Mouse (Mus musculus) liver, embryonic 15.5 days (tissue): Measurements from ENCODE around the gene Ipmk. TPM values are rescaled to one million over a fixed set of nuclear protein-coding genes. Genes with fewer than 3 reads are reported as not detected.

ENCODE experiments used
- ATAC-seq: fragments of 200-750 bp; cut with Nextera tagmentation; 2 replicates; pipeline ENCODE4 v1.8.0; 2017; ENCODE audit warnings: moderate number of reproducible peaks, mild to moderate bottlenecking, moderate library complexity; ENCODE audit not compliant: insufficient read depth
- H3K27ac ChIP-seq: fragments of 300-500 bp; sonication (generic); replicated peaks from 2 replicates; pipeline ENCODE4 v1.5.1; 2015; ENCODE audit warnings: mild to moderate bottlenecking, inconsistent platforms
- H3K27me3 ChIP-seq: fragments of 300-500 bp; sonication (generic); 2 replicates; pipeline ENCODE4 v1.6.1; 2015; ENCODE audit warnings: mild to moderate bottlenecking, inconsistent platforms
- H3K36me3 ChIP-seq: fragments of 300-500 bp; sonication (generic); replicated peaks from 2 replicates; pipeline ENCODE4 v1.6.1; 2015; ENCODE audit warnings: moderate library complexity, mild to moderate bottlenecking, inconsistent platforms
- H3K4me1 ChIP-seq: fragments of 300-500 bp; sonication (generic); replicated peaks from 2 replicates; pipeline ENCODE4 v1.6.1; 2015; ENCODE audit warnings: inconsistent platforms
- H3K4me2 ChIP-seq: fragments of 300-500 bp; sonication (generic); 2 replicates; pipeline ENCODE4 v1.6.1; 2015; ENCODE audit warnings: moderate library complexity, mild to moderate bottlenecking, inconsistent platforms
- H3K4me3 ChIP-seq: fragments of 300-500 bp; sonication (generic); replicated peaks from 2 replicates; pipeline ENCODE4 v1.5.1; 2015; ENCODE audit warnings: mild to moderate bottlenecking, inconsistent platforms
- H3K9ac ChIP-seq: fragments of 300-500 bp; sonication (generic); 2 replicates; pipeline ENCODE4 v1.6.1; 2015; ENCODE audit warnings: moderate library complexity, mild to moderate bottlenecking, inconsistent platforms
- H3K9me3 ChIP-seq: fragments of 300-500 bp; sonication (generic); replicated peaks from 2 replicates; pipeline ENCODE4 v1.6.1; 2016; ENCODE audit warnings: inconsistent platforms
- WGBS: fragments of 180-500 bp; shearing (Covaris S2); methylation state at CpG from one replicate; pipeline ENCODE4 v1.1.7; 2015; ENCODE audit warnings: mixed read lengths; ENCODE audit not compliant: insufficient replicate concordance; 5-methylcytosine and 5-hydroxymethylcytosine counted together
- polyA plus RNA-seq: library from polyadenylated mRNA; unstranded; fragments of >200 nt; fragmentation: Nextera tagmentation; extraction: Ambion mirVana; gene quantifications from 2 replicates; pipeline ENCODE4 v1.2.1, GENCODE M21; 2015

The Ipmk gene
- polyA plus RNA-seq, 1 experiment from 2014 or later, result 8.3 TPM

GRCm38 (mm10) chr10:71326789-71327188 is 20.8 kb upstream of the Ipmk start:
- Histone ChIP-seq H3K27me3 (no peaks in the 10 kb centered on the region), H3K27ac (no peak overlapping the region), H3K4me2 (no peak overlapping the region), H3K4me1 (no peaks in the 10 kb centered on the region), H3K4me3 (no peak overlapping the region), H3K9ac (no peak overlapping the region), H3K36me3 (peaks cover 25% of the 10 kb centered on the region), H3K9me3 (no peaks in the 10 kb centered on the region)
- no peak for ATAC-seq
- WGBS, result 10% methylated on average over 7 of the region's 7 CpGs

GRCm38 (mm10) chr10:71327386-71327785 is 20.2 kb upstream of the Ipmk start:
- H3K9ac ChIP-seq, result no peak overlapping the region
- H3K4me2 ChIP-seq, result no peak overlapping the region
- peaks cover 29% of the 10 kb centered on the region for H3K36me3 ChIP-seq
- H3K27ac ChIP-seq, result no peak overlapping the region
- no peaks in the 10 kb centered on the region for H3K9me3 ChIP-seq
- no peaks in the 10 kb centered on the region for H3K4me1 ChIP-seq
- no peak overlapping the region for H3K4me3 ChIP-seq
- WGBS, result 84% methylated on average over 10 of the region's 10 CpGs
- no peaks in the 10 kb centered on the region for H3K27me3 ChIP-seq
- no peak for ATAC-seq

- no peaks in the 10 kb centered on the region for H3K27me3 ChIP-seq
- H3K27ac ChIP-seq, result no peak overlapping the region
- H3K36me3 ChIP-seq, result peaks cover 39% of the 10 kb centered on the region
- no peak for ATAC-seq
- no peaks in the 10 kb centered on the region for H3K9me3 ChIP-seq
- H3K4me1 ChIP-seq, result no peaks in the 10 kb centered on the region
- no peak overlapping the region for H3K4me3 ChIP-seq
- WGBS, result 67% methylated on average over 6 of the region's 6 CpGs
- H3K9ac ChIP-seq, result no peak overlapping the region
- H3K4me2 ChIP-seq, result no peak overlapping the region
These were observed 19.2 kb upstream of the Ipmk start for GRCm38 (mm10) chr10:71328382-71328781.

DNA sequence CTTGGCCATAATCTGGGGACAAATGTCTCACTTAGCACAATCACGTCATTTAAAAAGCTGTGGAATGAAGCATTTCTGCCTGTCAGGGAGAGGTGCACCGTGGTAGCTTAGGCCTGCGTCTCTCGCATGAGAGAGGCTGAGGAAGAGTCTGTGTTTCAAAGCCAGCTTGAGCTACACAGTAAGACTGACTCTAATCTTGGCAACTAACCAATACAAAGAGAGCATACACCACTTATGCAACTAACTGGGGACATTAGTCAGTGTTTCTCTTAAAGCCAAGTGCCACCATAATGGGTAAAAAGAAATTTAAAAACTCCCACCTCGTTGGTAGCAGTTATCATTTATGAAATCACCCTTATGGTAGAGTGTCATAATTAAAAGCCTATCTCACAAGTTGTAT is 18.7 kb upstream of the Ipmk start:
- H3K4me3 ChIP-seq, result no peak overlapping the region
- ATAC-seq, result no peak
- no peak overlapping the region for H3K9ac ChIP-seq
- H3K27me3 ChIP-seq, result no peaks in the 10 kb centered on the region
- H3K4me2 ChIP-seq, result no peak overlapping the region
- no peak overlapping the region for H3K27ac ChIP-seq
- H3K4me1 ChIP-seq, result no peaks in the 10 kb centered on the region
- no peaks in the 10 kb centered on the region for H3K9me3 ChIP-seq
- H3K36me3 ChIP-seq, result peaks cover 44% of the 10 kb centered on the region
- WGBS, result 75% methylated on average over 5 of the region's 5 CpGs

DNA sequence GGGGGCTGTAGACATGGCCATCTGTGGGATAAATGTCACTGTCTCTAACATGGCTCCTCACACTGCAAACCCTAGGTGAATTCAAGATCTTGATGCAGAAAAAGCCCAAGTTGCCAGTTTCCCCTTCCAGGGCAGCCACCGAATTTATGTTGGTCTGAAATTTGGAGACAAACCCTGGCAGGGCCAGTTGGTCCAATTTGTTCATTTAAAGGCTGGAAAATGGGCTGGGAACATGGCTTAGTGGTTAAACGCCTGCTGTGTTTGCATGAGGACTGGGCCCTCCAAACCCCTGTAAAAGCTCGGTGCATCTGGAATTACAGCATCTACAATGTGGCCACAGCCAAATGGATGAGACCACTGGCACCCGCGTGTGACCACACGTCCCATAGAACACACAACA is 18.3 kb upstream of the Ipmk start:
- H3K27ac ChIP-seq, result no peak overlapping the region
- H3K4me2 ChIP-seq, result no peak overlapping the region
- no peak overlapping the region for H3K9ac ChIP-seq
- H3K9me3 ChIP-seq, result no peaks in the 10 kb centered on the region
- H3K4me3 ChIP-seq, result no peak overlapping the region
- no peaks in the 10 kb centered on the region for H3K4me1 ChIP-seq
- H3K27me3 ChIP-seq, result no peaks in the 10 kb centered on the region
- H3K36me3 ChIP-seq, result peaks cover 49% of the 10 kb centered on the region
- 81% methylated on average over 6 of the region's 6 CpGs for WGBS
- no peak for ATAC-seq

DNA sequence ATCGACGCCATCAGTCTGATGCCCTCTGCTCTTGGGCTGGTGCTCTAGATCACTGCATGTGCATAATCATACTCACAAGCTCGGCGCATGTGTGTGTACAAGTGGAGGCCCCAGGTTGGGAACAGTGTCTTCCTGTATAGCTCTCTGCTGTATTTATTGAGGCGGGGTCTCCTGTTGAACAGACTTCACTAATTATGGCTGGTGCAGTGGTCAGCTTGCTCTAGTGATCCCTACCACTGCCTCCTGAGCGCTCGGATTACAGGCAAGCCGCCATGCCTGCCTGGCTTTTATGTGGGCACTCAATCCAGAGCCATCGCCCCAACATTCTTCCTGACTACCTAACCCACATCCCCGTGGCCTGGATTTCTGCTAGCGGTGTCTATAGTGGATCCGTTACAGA is 17.5 kb upstream of the Ipmk start:
- no peak overlapping the region for H3K9ac ChIP-seq
- no peak overlapping the region for H3K4me2 ChIP-seq
- H3K36me3 ChIP-seq, result peaks cover 55% of the 10 kb centered on the region
- H3K4me1 ChIP-seq, result no peaks in the 10 kb centered on the region
- no peaks in the 10 kb centered on the region for H3K27me3 ChIP-seq
- H3K4me3 ChIP-seq, result no peak overlapping the region
- ATAC-seq, result no peak
- WGBS, result 88% methylated on average over 12 of the region's 12 CpGs
- H3K27ac ChIP-seq, result no peak overlapping the region
- no peaks in the 10 kb centered on the region for H3K9me3 ChIP-seq

GRCm38 (mm10) chr10:71331908-71332307 is 15.7 kb upstream of the Ipmk start:
- Histone ChIP-seq H3K27me3 (no peaks in the 10 kb centered on the region), H3K4me2 (no peak overlapping the region), H3K36me3 (peaks cover 68% of the 10 kb centered on the region), H3K27ac (no peak overlapping the region), H3K9me3 (no peaks in the 10 kb centered on the region), H3K4me1 (no peaks in the 10 kb centered on the region), H3K9ac (no peak overlapping the region), H3K4me3 (no peak overlapping the region)
- 88% methylated on average over 7 of the region's 7 CpGs for WGBS
- ATAC-seq, result no peak

DNA sequence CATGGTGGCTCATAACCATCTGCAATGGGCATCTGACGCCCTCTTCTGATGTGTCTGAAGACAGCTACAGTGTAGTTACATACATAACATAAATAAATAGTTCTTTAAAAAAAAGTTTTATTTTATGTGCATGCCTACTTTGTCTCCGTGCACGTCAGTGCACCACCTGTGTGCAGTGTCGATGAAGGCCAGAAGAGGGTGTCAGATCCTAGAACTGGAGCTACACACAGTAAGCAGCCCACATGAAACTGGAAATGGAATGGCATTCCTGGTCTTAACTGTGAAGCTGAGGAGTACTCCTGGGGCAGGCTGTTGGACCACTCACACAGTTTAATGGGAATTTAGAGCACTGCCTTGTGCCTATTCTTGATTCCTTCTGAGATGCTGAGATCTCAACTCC is 15.2 kb upstream of the Ipmk start:
- H3K4me3 ChIP-seq, result no peak overlapping the region
- H3K9ac ChIP-seq, result no peak overlapping the region
- whole genome bisulfite sequencing, result 85% methylated on average over 4 of the region's 4 CpGs
- no peak overlapping the region for H3K27ac ChIP-seq
- H3K36me3 ChIP-seq, result peaks cover 68% of the 10 kb centered on the region
- H3K9me3 ChIP-seq, result no peaks in the 10 kb centered on the region
- no peaks in the 10 kb centered on the region for H3K27me3 ChIP-seq
- no peaks in the 10 kb centered on the region for H3K4me1 ChIP-seq
- ATAC-seq, result no peak
- no peak overlapping the region for H3K4me2 ChIP-seq

GRCm38 (mm10) chr10:71332859-71333258 is 14.7 kb upstream of the Ipmk start:
- Histone ChIP-seq H3K4me2 (no peak overlapping the region), H3K4me3 (no peak overlapping the region), H3K27ac (no peak overlapping the region), H3K36me3 (peaks cover 68% of the 10 kb centered on the region), H3K9ac (no peak overlapping the region), H3K9me3 (no peaks in the 10 kb centered on the region), H3K27me3 (no peaks in the 10 kb centered on the region), H3K4me1 (no peaks in the 10 kb centered on the region)
- WGBS, result 83% methylated on average over 9 of the region's 9 CpGs
- ATAC-seq, result no peak

GRCm38 (mm10) chr10:71337733-71338132 is 9.8 kb upstream of the Ipmk start:
- no peak overlapping the region for H3K9ac ChIP-seq
- H3K27ac ChIP-seq, result peak overlapping the region; percentile 60
- no peaks in the 10 kb centered on the region for H3K9me3 ChIP-seq
- no peaks in the 10 kb centered on the region for H3K27me3 ChIP-seq
- no peak overlapping the region for H3K4me3 ChIP-seq
- ATAC-seq, result no peak
- peaks cover 40% of the 10 kb centered on the region for H3K4me1 ChIP-seq
- 76% methylated on average over 2 of the region's 2 CpGs for WGBS
- H3K4me2 ChIP-seq, result peak overlapping the region; percentile 13; the same call in 1 of the 2 replicates
- peaks cover 35% of the 10 kb centered on the region for H3K36me3 ChIP-seq

DNA sequence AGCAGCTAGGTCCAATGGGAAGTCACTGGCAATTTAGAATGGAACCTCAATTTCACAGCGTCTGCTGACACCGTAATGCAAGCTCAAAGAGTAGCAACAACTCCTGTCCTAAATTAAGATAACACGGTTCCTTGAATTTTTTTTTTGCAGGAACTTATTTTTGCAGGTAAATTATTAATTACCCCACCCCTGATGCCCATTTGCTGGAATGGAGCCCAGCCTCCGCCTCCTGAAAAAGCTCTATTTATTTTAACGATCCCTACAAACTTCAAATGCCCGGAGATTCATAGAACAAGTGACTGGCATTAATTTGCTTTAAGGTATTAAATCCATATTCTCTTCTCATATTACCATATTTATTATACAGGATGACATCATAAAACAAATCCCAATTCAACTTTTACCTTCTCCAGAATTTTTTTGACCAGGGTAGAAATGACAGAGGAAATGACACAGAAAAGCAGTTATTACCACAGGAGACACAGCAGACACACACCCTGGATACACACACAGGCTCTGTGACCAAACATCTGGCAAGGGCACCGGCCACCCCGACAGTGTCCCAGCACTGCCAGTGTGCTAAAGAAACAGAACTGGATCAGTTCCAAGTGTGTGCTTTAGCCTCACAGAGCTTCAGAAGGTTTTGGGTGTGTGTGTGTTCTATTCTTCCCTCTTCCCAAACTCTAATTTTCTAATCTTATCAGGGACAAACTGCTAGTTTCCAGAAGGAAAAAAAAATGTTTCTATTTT is 9.2 kb upstream of the Ipmk start:
- 65% methylated on average over 8 of the region's 8 CpGs for WGBS
- Histone ChIP-seq H3K4me2 (peak overlapping the region; percentile 13; the same call in 1 of the 2 replicates), H3K27ac (peak overlapping the region; percentile 67), H3K27me3 (no peaks in the 10 kb centered on the region), H3K9ac (no peak overlapping the region), H3K9me3 (no peaks in the 10 kb centered on the region), H3K4me1 (peaks cover 45% of the 10 kb centered on the region), H3K36me3 (peaks cover 29% of the 10 kb centered on the region), H3K4me3 (no peak overlapping the region)
- peak; percentile 42; the same call in 1 of the 2 replicates for ATAC-seq

DNA sequence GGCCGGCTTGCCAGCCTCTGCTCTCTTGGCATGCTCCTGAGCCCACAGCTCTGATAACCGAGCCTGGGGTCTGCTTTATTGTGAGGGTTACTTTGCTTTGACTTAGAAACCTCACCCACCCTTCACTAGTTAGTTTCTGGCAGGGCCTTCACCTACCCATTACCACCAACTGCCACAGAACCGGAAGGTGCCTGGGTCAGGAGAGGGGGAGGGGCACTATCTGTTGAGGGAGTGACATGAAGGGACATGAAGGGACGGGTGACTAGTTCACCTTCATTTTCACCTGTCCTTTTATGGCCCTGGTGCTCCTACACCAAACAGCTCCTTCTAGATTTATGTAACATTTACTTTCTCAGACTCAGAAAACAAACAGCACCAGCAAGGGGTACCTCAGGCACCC is 8.1 kb upstream of the Ipmk start:
- Histone ChIP-seq H3K27me3 (no peaks in the 10 kb centered on the region), H3K9ac (peak overlapping the region; percentile 11; the same call in 1 of the 2 replicates), H3K4me3 (no peak overlapping the region), H3K27ac (peak overlapping the region; percentile 67; the same call in 1 of the 2 replicates), H3K4me2 (peak overlapping the region; percentile 29), H3K9me3 (no peaks in the 10 kb centered on the region), H3K4me1 (peaks cover 55% of the 10 kb centered on the region), H3K36me3 (peaks cover 18% of the 10 kb centered on the region)
- no peak for ATAC-seq
- 33% methylated on average over 4 of the region's 4 CpGs for WGBS
